Mouse (Mus musculus) left cerebral cortex, postnatal 25 days (tissue): ENCODE measurements around the gene Gm10181. TPM values are rescaled to one million over a fixed set of nuclear protein-coding genes. Genes with fewer than 3 reads are reported as not detected.
"Not testable (repeated sequence)": the region's sequence is repeated elsewhere in the genome, so short reads cannot be mapped to it uniquely, and the experiment has no call there.

ENCODE experiments used
- DNase-seq, 2 experiments: peaks; one replicate each; pipeline ENCODE4 v3.0.0; 2022; ENCODE audit warnings: low spot score in 2 of 2, mixed read lengths in 1 of 2
- intact Hi-C: fragments of 180-260 bp; cut with DNase I; formaldehyde crosslinking; loops from one replicate; pipeline ENCODE4 v1.15.1; 2025
- total RNA-seq, 2 experiments: library from RNA; stranded (reverse); gene quantifications; 2 replicates each; pipeline ENCODE4 v1.2.3; 2021

Gene Gm10181
- total RNA-seq, result not detected

GRCm38 (mm10) chr9:25089122-25089521, at the start of gene Gm10181:
Gene Gm10181 (plus strand): TSS chr9:25089422.
- DNase-seq, result no peak
- intact Hi-C loops, result no loop called here

DNA sequence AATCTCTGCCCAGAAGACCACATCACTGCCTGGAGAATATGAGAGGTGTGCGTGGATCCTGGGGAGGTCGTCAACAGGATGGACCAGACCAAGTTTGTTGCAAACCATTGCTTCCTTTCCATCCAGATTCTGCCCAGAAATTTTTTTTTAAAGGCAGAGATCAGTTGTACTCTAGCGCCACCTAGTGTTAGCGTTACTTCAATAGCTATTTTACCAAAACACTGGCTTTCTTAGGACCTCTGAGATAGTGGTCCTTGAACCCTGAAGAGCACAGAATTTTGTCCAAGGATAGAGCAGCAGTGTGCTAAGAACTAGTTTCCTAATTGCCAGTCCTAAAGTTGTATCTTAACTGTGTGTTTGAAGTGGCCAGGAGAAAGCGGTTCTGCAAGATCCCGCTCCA, 47.6 kb upstream of the Gm10181 start:
- intact Hi-C loops, result loop anchor here (2.0 to 5.0 kb wide), 4 partner anchors 61 to 501 kb away; no protein-coding TSS in a partner anchor
- peak; percentile 55 to 66 for DNase-seq

- intact Hi-C loops, result loop anchor here (2.0 to 5.0 kb wide), 3 partner anchors 60 to 342 kb away; no protein-coding TSS in a partner anchor
- no peak for DNase-seq
These were observed 46.8 kb upstream of the Gm10181 start for GRCm38 (mm10) chr9:25042162-25043111.

GRCm38 (mm10) chr9:25044325-25044724, 44.9 kb upstream of the Gm10181 start:
- no peak for DNase-seq
- intact Hi-C loops, result loop anchor here (5.0 kb wide), 2 partner anchors 58 to 282 kb away; no protein-coding TSS in a partner anchor

GRCm38 (mm10) chr9:25048289-25048688, 40.9 kb upstream of the Gm10181 start:
- intact Hi-C loops, result no loop called here
- DNase-seq, result no peak

DNA sequence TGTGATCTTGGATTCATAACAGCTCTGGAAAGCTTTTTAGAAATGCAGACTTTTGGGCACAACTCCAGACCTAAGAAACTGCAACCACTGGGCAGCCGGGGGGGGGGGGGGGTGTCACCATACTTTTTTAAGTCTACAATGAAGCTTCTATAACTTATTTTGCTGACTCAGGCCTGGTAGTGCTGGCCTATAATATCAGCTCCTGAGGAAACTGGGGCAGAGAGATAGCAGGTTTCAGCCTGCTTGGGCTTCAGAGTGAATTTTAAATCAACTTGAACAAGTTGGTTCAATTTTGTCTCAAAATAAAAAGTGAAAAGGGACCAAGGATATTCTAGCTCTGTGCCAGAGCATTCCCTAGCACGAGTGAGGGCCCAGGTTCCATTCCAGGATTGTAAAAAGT, 40.3 kb upstream of the Gm10181 start:
- intact Hi-C loops, result no loop called here
- no peak for DNase-seq

GRCm38 (mm10) chr9:25051901-25052300, 37.3 kb upstream of the Gm10181 start:
- intact Hi-C loops, result no loop called here

GRCm38 (mm10) chr9:25055650-25056376, 33.4 kb upstream of the Gm10181 start:
- intact Hi-C loops, result no loop called here
- no peak for DNase-seq

More at GRCm38 (mm10) chr9:25051901-25052300, 37.3 kb upstream of the Gm10181 start:
- no peak for DNase-seq

DNA sequence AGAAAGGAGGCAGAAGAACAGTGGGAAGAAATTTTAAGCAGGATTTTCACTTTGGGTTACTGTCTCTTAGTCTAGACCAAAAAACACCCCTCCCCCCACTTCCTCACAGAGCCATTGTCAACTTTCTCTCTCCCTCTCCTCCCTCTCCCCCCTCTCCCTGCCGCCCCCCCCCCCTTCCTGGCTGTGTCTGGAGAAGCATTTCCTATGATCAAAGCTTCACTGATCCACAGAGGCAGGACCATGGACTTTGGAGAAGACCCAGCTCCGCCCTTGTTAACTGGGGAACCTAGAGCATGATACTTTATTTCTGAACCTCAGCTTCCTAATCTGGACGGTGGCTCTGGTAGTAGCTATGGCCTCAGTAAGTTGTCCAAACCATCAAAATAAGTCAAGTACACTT, 30.5 kb upstream of the Gm10181 start:
- intact Hi-C loops, result no loop called here
- DNase-seq, result no peak

DNA sequence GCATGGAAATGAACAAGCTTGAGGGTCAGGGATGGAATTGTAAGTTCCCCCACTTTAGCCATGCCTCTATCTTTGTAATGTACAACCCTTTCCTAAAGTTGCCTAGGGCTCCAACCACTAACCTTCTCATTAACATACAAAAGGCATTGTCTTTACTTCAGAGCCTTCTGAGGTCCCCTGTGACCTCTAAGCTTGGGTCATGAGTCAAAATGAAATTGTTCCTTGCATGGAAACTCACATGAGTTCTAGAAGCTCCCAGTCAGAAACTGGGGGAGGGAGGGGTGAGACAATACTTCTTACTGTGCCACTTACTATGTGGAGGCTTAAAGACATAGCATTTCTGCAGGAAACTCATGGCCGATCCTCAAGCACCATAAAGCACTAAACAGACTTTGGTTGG, 16.6 kb upstream of the Gm10181 start:
- intact Hi-C loops, result no loop called here
- no peak for DNase-seq

GRCm38 (mm10) chr9:25075977-25076376, 13.2 kb upstream of the Gm10181 start:
- DNase-seq, result peak; percentile 16 to 81
- intact Hi-C loops, result no loop called here

GRCm38 (mm10) chr9:25076505-25076904, 12.7 kb upstream of the Gm10181 start:
- no peak for DNase-seq
- intact Hi-C loops, result no loop called here

GRCm38 (mm10) chr9:25090853-25091252, 1.6 kb downstream of the Gm10181 start:
- no peak for DNase-seq
- intact Hi-C loops, result no loop called here

DNA sequence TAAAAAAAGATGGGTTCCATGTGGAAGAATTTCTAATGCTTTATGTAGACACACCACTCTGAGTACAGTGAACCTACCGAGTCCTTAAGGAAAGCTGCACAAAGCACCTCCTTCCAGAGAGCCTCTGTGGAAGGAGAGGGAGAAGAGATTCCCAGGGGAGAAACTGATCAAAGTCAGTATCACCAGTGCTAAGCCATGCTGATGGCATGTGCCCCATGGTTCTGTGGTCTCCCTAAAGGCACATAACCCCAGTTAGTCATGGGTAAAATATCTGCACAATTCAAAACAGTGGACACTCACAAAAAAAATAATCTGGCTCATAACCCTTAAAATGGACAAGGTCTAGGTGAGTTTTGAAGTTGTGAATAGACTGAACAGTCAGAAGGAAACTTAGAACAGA, 13.7 kb downstream of the Gm10181 start:
- DNase-seq, result no peak
- intact Hi-C loops, result loop anchor here (5.0 kb wide), 2 partner anchors 61 to 406 kb away; partner anchors contain the start of gene Dpy19l2

- intact Hi-C loops, result loop anchor here (5.0 kb wide), 2 partner anchors 62 to 407 kb away; partner anchors contain the start of gene Dpy19l2
- peak; percentile 59 to 80 for DNase-seq
These were observed 15.4 kb downstream of the Gm10181 start for GRCm38 (mm10) chr9:25104638-25105037.

GRCm38 (mm10) chr9:25123590-25123989, 34.4 kb downstream of the Gm10181 start:
- intact Hi-C loops, DNase-seq: not testable (repeated sequence)

GRCm38 (mm10) chr9:25124048-25124447, 34.8 kb downstream of the Gm10181 start:
- no peak for DNase-seq
- intact Hi-C loops, result no loop called here

GRCm38 (mm10) chr9:25132253-25132652, 43.0 kb downstream of the Gm10181 start:
- DNase-seq, result no peak
- intact Hi-C loops, result no loop called here

DNA sequence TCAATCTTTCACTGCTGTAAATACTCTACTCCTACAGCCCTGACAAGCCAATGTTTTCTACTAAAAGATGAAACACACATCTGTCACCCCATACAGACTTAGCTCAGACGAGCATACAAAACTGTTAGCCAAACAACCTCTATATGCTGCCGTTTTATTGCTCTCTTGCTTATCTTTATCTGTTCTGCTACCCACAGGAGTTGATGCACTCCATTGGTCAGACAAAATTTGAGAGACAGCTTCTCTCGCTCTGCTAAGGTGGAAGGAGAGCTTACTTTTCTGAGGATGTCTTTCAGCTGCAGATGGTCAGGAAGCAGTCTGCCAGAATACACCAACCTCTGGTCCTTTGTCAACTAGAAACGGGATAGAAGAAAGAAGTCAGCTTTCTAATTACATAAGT, 43.7 kb downstream of the Gm10181 start:
- peak in 1 of 2 experiments; percentile 39 for DNase-seq
- intact Hi-C loops, result no loop called here

- intact Hi-C loops, result no loop called here
- no peak for DNase-seq
These were observed 49.7 kb downstream of the Gm10181 start for GRCm38 (mm10) chr9:25138900-25139299.
